Mouse (Mus musculus) heart, embryonic 16.5 days (tissue): Measurements from ENCODE around the gene Qsox1. TPM values are rescaled to one million over a fixed set of nuclear protein-coding genes. Genes with fewer than 3 reads are reported as not detected.

ENCODE experiments used
- ATAC-seq: fragments of 200-750 bp; cut with Nextera tagmentation; replicated peaks from 2 replicates; pipeline ENCODE4 v1.8.0; 2017; ENCODE audit warnings: moderate number of reproducible peaks; ENCODE audit not compliant: insufficient read depth, low FRiP score; ENCODE audit errors: extremely low read depth
- H3K27ac ChIP-seq: fragments of 300-500 bp; sonication (generic); 2 replicates; pipeline ENCODE4 v1.5.1; 2014; ENCODE audit warnings: mild to moderate bottlenecking, low read length, control low read depth, moderate library complexity
- H3K27me3 ChIP-seq: fragments of 300-500 bp; sonication (generic); 2 replicates; pipeline ENCODE4 v1.6.1; 2014; ENCODE audit warnings: low read length, mixed read lengths; ENCODE audit not compliant: control insufficient read depth, insufficient read depth
- H3K36me3 ChIP-seq: fragments of 300-500 bp; sonication (generic); 2 replicates; pipeline ENCODE4 v1.6.1; 2014; ENCODE audit not compliant: control insufficient read depth, insufficient read depth
- H3K4me1 ChIP-seq: fragments of 300-500 bp; sonication (generic); 2 replicates; pipeline ENCODE4 v1.6.1; 2014; ENCODE audit warnings: low read length, mixed read lengths; ENCODE audit not compliant: control insufficient read depth, insufficient read depth
- H3K4me2 ChIP-seq: fragments of 300-500 bp; sonication (generic); 2 replicates; pipeline ENCODE4 v1.6.1; 2014; ENCODE audit warnings: low read depth, mild to moderate bottlenecking, control low read depth, low read length
- H3K4me3 ChIP-seq: fragments of 300-500 bp; sonication (generic); 2 replicates; pipeline ENCODE4 v1.5.1; 2014; ENCODE audit warnings: mild to moderate bottlenecking, control low read depth, low read length
- H3K9ac ChIP-seq: fragments of 300-500 bp; sonication (generic); 2 replicates; pipeline ENCODE4 v1.6.1; 2014; ENCODE audit warnings: low read length, control low read depth
- H3K9me3 ChIP-seq: fragments of 300-500 bp; sonication (generic); replicated peaks from 2 replicates; pipeline ENCODE4 v1.6.1; 2016; ENCODE audit warnings: low read length; ENCODE audit not compliant: control insufficient read depth
- WGBS: fragments of 180-500 bp; shearing (Covaris S2); extraction: QIAGEN DNeasy Blood & Tissue Kit; methylation state at CpG from one replicate; pipeline ENCODE4 v1.1.7; 2014; 5-methylcytosine and 5-hydroxymethylcytosine counted together
- polyA plus RNA-seq: library from polyadenylated mRNA; unstranded; fragments of >200 nt; fragmentation: Nextera tagmentation; extraction: Ambion mirVana; gene quantifications from 2 replicates; pipeline ENCODE4 v1.2.1, GENCODE M21; 2015

Gene Qsox1
- polyA plus RNA-seq, result 25.1 and 29.5 TPM in 2 replicates

- H3K4me3 ChIP-seq, result peak within 1 kb of the TSS; percentile 96
- peak within 1 kb of the TSS; percentile 95 for H3K4me2 ChIP-seq
- H3K27me3 ChIP-seq, result no peaks in the 10 kb centered on the region
- peak within 1 kb of the TSS; percentile 64 for H3K27ac ChIP-seq
- no peaks in the 10 kb centered on the region for H3K36me3 ChIP-seq
- peaks cover 29% of the 10 kb centered on the region for H3K4me1 ChIP-seq
- H3K9ac ChIP-seq, result peak within 1 kb of the TSS; percentile 83
- ATAC-seq, result peak; percentile 94
- WGBS, result under 1% methylated on average over 66 of the region's 67 CpGs
- H3K9me3 ChIP-seq, result no peaks in the 10 kb centered on the region
These were observed at the start of gene Qsox1 for GRCm38 (mm10) chr1:155812581-155813499. Qsox1 (minus strand) TSS chr1:155812889.

- no peaks in the 10 kb centered on the region for H3K9me3 ChIP-seq
- 80% methylated on average over 7 of the region's 7 CpGs for WGBS
- H3K4me2 ChIP-seq, result no peak overlapping the region
- peaks cover 32% of the 10 kb centered on the region for H3K36me3 ChIP-seq
- H3K27me3 ChIP-seq, result no peaks in the 10 kb centered on the region
- no peak overlapping the region for H3K4me3 ChIP-seq
- H3K27ac ChIP-seq, result no peak overlapping the region
- H3K9ac ChIP-seq, result no peak overlapping the region
- no peak for ATAC-seq
- no peaks in the 10 kb centered on the region for H3K4me1 ChIP-seq
These were observed 42.4 kb upstream of the Qsox1 start for GRCm38 (mm10) chr1:155854926-155855702.

GRCm38 (mm10) chr1:155853009-155853408 lies 40.3 kb upstream of the Qsox1 start:
- Histone ChIP-seq H3K27ac (no peak overlapping the region), H3K4me2 (no peak overlapping the region), H3K4me1 (no peaks in the 10 kb centered on the region), H3K27me3 (no peaks in the 10 kb centered on the region), H3K9ac (no peak overlapping the region), H3K4me3 (no peak overlapping the region), H3K9me3 (no peaks in the 10 kb centered on the region), H3K36me3 (peaks cover 30% of the 10 kb centered on the region)
- ATAC-seq, result no peak
- WGBS, result 95% methylated on average over 5 of the region's 5 CpGs

- WGBS, result 56% methylated on average over 5 of the region's 5 CpGs
- peak overlapping the region; percentile 17; the same call in 1 of the 2 replicates for H3K27ac ChIP-seq
These were observed 31.5 kb upstream of the Qsox1 start for GRCm38 (mm10) chr1:155844235-155844634.

GRCm38 (mm10) chr1:155843538-155843937 lies 30.8 kb upstream of the Qsox1 start:
- H3K9me3 ChIP-seq, result no peaks in the 10 kb centered on the region
- peak overlapping the region; percentile 17; the same call in 1 of the 2 replicates for H3K27ac ChIP-seq
- WGBS, result 74% methylated on average over 4 of the region's 4 CpGs
- no peak overlapping the region for H3K9ac ChIP-seq
- no peak overlapping the region for H3K4me3 ChIP-seq
- H3K27me3 ChIP-seq, result no peaks in the 10 kb centered on the region
- H3K36me3 ChIP-seq, result peaks cover 26% of the 10 kb centered on the region
- peaks cover 9% of the 10 kb centered on the region for H3K4me1 ChIP-seq
- no peak overlapping the region for H3K4me2 ChIP-seq
- ATAC-seq, result no peak

More at GRCm38 (mm10) chr1:155844235-155844634, 31.5 kb upstream of the Qsox1 start:
- Histone ChIP-seq H3K4me2 (no peak overlapping the region), H3K9ac (no peak overlapping the region), H3K9me3 (no peaks in the 10 kb centered on the region), H3K27me3 (no peaks in the 10 kb centered on the region), H3K4me1 (peaks cover 9% of the 10 kb centered on the region), H3K4me3 (no peak overlapping the region), H3K36me3 (peaks cover 28% of the 10 kb centered on the region)
- ATAC-seq, result peak; percentile 52; the same call in 1 of the 2 replicates

GRCm38 (mm10) chr1:155835667-155836066 lies 23.0 kb upstream of the Qsox1 start:
- Histone ChIP-seq H3K4me3 (no peak overlapping the region), H3K9me3 (peaks cover 5% of the 10 kb centered on the region; the same call in 1 of the 2 replicates), H3K4me1 (no peaks in the 10 kb centered on the region), H3K9ac (no peak overlapping the region), H3K36me3 (no peaks in the 10 kb centered on the region), H3K27me3 (no peaks in the 10 kb centered on the region), H3K4me2 (no peak overlapping the region), H3K27ac (no peak overlapping the region)
- WGBS, result 48% methylated on average over 2 of the region's 2 CpGs
- no peak for ATAC-seq

- Histone ChIP-seq H3K4me3 (no peak overlapping the region), H3K27me3 (no peaks in the 10 kb centered on the region), H3K4me1 (no peaks in the 10 kb centered on the region), H3K9ac (no peak overlapping the region), H3K9me3 (peaks cover 5% of the 10 kb centered on the region; the same call in 1 of the 2 replicates), H3K27ac (no peak overlapping the region), H3K36me3 (no peaks in the 10 kb centered on the region), H3K4me2 (no peak overlapping the region)
- ATAC-seq, result no peak
- 81% methylated on average over 9 of the region's 9 CpGs for WGBS
These were observed 20.9 kb upstream of the Qsox1 start for GRCm38 (mm10) chr1:155833610-155834009.

GRCm38 (mm10) chr1:155831958-155832357 lies 19.3 kb upstream of the Qsox1 start:
- WGBS, result 79% methylated on average over 3 of the region's 3 CpGs
- Histone ChIP-seq H3K4me1 (no peaks in the 10 kb centered on the region), H3K9me3 (no peaks in the 10 kb centered on the region), H3K27me3 (no peaks in the 10 kb centered on the region), H3K4me2 (no peak overlapping the region), H3K9ac (no peak overlapping the region), H3K27ac (no peak overlapping the region), H3K4me3 (no peak overlapping the region), H3K36me3 (no peaks in the 10 kb centered on the region)
- no peak for ATAC-seq
